Mouse (Mus musculus) bone marrow macrophage, adult 2 months (primary cell): Measurements from ENCODE around the gene Hbp1. TPM values are rescaled to one million over a fixed set of nuclear protein-coding genes. Genes with fewer than 3 reads are reported as not detected.

Experiments used
- H3K27ac ChIP-seq: 2 replicates; pipeline ENCODE4 v1.5.1; 2012; ENCODE audit warnings: low read depth, low read length; ENCODE audit not compliant: insufficient read depth
- H3K4me1 ChIP-seq: 2 replicates; pipeline ENCODE4 v1.6.1; 2012; ENCODE audit warnings: low read length; ENCODE audit not compliant: control insufficient read depth, insufficient read depth
- H3K4me3 ChIP-seq: 2 replicates; pipeline ENCODE4 v1.5.1; 2012; ENCODE audit warnings: mild to moderate bottlenecking, low read length, moderate library complexity; ENCODE audit not compliant: insufficient read depth
- CTCF ChIP-seq: IDR thresholded peaks from 2 replicates; pipeline ENCODE4 v1.5.1; 2012; ENCODE audit warnings: low read depth, mild to moderate bottlenecking, low read length, moderate library complexity
- POLR2A ChIP-seq: IDR thresholded peaks from 2 replicates; pipeline ENCODE4 v1.6.1; 2012; ENCODE audit warnings: mild to moderate bottlenecking, low read depth, low read length, borderline replicate concordance
- polyA plus RNA-seq: library from polyadenylated mRNA; stranded (reverse); fragments of >200 nt; gene quantifications from 2 replicates; pipeline ENCODE4 v1.2.4, GENCODE M21; 2012; ENCODE audit not compliant: missing spikeins, insufficient read depth, insufficient read length

Hbp1 gene
- polyA plus RNA-seq, 1 experiment = 112 TPM

- TF ChIP-seq CTCF = no peak
- no peak for TF ChIP-seq POLR2A
- Histone ChIP-seq H3K4me3 (no peak overlapping the region), H3K27ac (no peak overlapping the region), H3K4me1 (peaks cover 2% of the 10 kb centered on the region)
Observed at GRCm38 (mm10) chr12:31983769-31984168, 33.4 kb upstream of the Hbp1 start.

GRCm38 (mm10) chr12:31983238-31983637 is 32.9 kb upstream of the Hbp1 start:
- no peak overlapping the region for H3K27ac ChIP-seq
- H3K4me3 ChIP-seq = no peak overlapping the region
- peaks cover 2% of the 10 kb centered on the region for H3K4me1 ChIP-seq
- no peak for TF ChIP-seq POLR2A
- TF ChIP-seq CTCF = no peak

DNA sequence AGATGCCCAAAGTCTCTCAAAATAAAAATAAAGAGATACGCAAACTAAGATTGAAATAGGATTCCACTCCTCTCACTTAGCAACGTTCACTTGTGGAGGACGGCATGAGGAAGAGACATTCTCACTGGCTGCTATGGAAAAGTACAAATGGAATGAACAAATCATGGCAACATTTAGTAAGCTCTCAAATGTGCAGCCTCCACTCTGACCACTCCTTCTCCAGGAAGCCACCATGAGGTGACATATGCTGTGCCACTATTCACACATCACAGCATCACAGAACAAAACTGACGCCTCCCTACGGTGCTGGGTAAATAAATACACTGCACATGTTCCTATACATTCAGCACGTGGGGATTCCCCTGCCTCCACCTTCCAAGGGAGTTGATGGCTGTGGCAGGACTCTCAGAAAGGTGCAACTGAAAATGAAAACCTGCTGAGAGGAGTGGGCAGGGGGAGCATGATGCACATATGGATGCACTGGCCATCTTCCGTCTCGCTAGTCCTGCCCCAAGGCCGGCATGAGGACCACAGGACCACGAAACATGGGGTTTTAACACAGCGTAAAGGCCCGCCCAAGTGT is 27.4 kb upstream of the Hbp1 start:
- no peak overlapping the region for H3K4me3 ChIP-seq
- peaks cover 6% of the 10 kb centered on the region for H3K4me1 ChIP-seq
- no peak for TF ChIP-seq POLR2A
- no peak for TF ChIP-seq CTCF
- H3K27ac ChIP-seq = no peak overlapping the region

- Histone ChIP-seq H3K4me3 (no peak overlapping the region), H3K4me1 (peaks cover 6% of the 10 kb centered on the region), H3K27ac (no peak overlapping the region)
- no peak for TF ChIP-seq POLR2A
- TF ChIP-seq CTCF = no peak; the same call in 1 of the 2 replicates
Observed at GRCm38 (mm10) chr12:31976544-31976943, 26.2 kb upstream of the Hbp1 start.

GRCm38 (mm10) chr12:31973473-31974172 is 23.3 kb upstream of the Hbp1 start:
- Histone ChIP-seq H3K4me3 (no peak overlapping the region), H3K4me1 (peaks cover 10% of the 10 kb centered on the region), H3K27ac (no peak overlapping the region)
- TF ChIP-seq POLR2A (no peak), CTCF (no peak)

GRCm38 (mm10) chr12:31971547-31971946 is 21.2 kb upstream of the Hbp1 start:
- no peak overlapping the region for H3K4me3 ChIP-seq
- no peak for TF ChIP-seq CTCF
- TF ChIP-seq POLR2A = no peak
- H3K4me1 ChIP-seq = peaks cover 14% of the 10 kb centered on the region
- no peak overlapping the region for H3K27ac ChIP-seq

DNA sequence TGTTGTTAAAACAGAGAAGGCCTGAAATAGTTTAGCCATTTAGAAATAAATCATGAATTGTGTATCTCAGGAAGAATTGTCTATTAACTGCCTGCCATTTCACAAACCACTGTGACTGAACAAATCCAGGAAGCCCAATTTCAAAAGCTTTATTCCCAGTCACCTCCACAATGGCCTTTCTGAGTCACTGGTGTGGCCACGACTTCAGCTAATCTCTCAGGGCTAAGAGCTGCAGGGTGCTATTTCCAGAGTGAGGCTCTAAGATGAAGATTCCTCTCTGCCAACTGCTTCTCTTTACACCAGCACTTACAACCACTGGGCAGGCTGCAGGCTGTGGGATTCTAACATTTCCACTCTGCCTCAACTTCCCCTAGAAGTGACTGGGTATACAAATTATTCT is 18.8 kb upstream of the Hbp1 start:
- Histone ChIP-seq H3K4me3 (no peak overlapping the region), H3K4me1 (peaks cover 14% of the 10 kb centered on the region), H3K27ac (no peak overlapping the region)
- no peak for TF ChIP-seq CTCF
- no peak for TF ChIP-seq POLR2A

DNA sequence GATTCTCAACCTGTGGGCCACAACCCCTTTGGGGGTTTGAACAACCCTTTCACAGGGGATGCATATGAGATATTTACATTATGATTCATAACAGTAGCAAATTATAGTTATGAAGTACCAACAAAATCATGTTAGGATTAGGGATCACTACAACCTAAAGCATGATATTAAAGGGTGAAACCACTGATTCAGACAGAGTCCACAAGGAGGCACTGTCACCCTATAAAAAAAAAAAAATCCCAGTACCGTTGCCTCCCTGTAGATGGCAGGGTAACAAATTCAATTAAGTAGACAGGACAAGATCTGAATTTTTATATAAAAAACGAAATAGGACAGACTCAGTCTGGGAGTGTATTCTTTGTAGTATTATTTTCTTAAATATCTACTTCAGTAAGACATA is 17.2 kb upstream of the Hbp1 start:
- Histone ChIP-seq H3K4me3 (no peak overlapping the region), H3K4me1 (peaks cover 8% of the 10 kb centered on the region), H3K27ac (no peak overlapping the region)
- TF ChIP-seq POLR2A (no peak), CTCF (no peak)

GRCm38 (mm10) chr12:31966405-31966804 is 16.1 kb upstream of the Hbp1 start:
- Histone ChIP-seq H3K4me3 (no peak overlapping the region), H3K27ac (no peak overlapping the region), H3K4me1 (peaks cover 8% of the 10 kb centered on the region)
- TF ChIP-seq POLR2A (no peak), CTCF (no peak)

DNA sequence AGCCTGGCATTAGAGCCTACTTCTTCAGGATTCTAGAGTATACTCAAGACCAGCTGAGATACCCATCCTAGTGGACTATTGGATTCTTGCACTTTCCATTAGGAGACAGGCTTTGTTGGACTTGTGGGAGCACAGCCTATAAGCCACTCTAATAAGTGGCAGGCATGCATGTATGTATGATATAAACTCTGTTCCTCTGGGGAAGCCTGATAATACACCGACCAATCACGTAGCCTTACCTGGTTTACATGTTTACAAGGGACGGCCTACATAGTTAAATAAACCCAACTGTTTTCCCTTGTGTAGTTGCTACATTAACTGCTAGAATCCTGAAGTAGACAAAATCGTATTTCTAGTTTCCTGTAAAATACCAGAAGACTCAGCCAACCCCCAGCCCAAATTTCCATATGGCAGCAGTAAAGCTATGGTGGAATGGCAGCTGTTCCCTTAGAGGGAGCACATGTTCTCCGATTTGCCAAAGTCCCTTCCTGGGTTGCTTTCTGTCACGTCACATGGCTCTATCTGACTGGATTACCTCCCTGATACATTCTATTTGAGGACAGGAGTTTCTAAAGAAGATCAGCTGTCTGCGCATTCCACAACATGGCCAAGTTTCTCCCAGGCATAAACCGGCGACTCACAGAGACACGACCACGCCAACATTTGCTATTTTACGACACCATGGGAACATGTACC is 15.3 kb upstream of the Hbp1 start:
- TF ChIP-seq POLR2A (no peak), CTCF (no peak)
- Histone ChIP-seq H3K4me1 (peaks cover 8% of the 10 kb centered on the region), H3K27ac (no peak overlapping the region), H3K4me3 (no peak overlapping the region)
